Mouse (Mus musculus): Measurements from ENCODE around the gene Cbfb.

- TF ChIP-seq POLR2A (IDR thresholded peaks at IDR 0.05; ENCODE audit: borderline replicate concordance, extremely low read depth, insufficient read depth, insufficient read length, poor library complexity, severe bottlenecking), result no peak
- TF ChIP-seq CTCF (IDR thresholded peaks at IDR 0.05; ENCODE audit: borderline replicate concordance, extremely low read depth, insufficient read depth, insufficient read length), result no peak
Observed at GRCm38 (mm10) chr8:105172003-105172362, 1.5 kb downstream of the Cbfb start.
